Mouse (Mus musculus) thymus, adult 2 months (tissue): ENCODE measurements around the gene Adck2. TPM values are rescaled to one million over a fixed set of nuclear protein-coding genes. Genes with fewer than 3 reads are reported as not detected.

ENCODE experiments used
- DNase-seq: peaks from one replicate; pipeline ENCODE4 v3.0.0; 2021
- H3K27ac ChIP-seq: fragments of 200-500 bp; 2 replicates; pipeline ENCODE4 v1.5.1; 2012; ENCODE audit warnings: low read length, control low read depth; ENCODE audit not compliant: control insufficient read depth, insufficient read depth
- H3K27me3 ChIP-seq: fragments of 200-500 bp; 2 replicates; pipeline ENCODE4 v1.6.1; 2012; ENCODE audit warnings: mild to moderate bottlenecking, low read length, moderate library complexity, mixed read lengths; ENCODE audit not compliant: control insufficient read depth, insufficient read depth
- H3K36me3 ChIP-seq: fragments of 200-500 bp; 2 replicates; pipeline ENCODE4 v1.6.1; 2012; ENCODE audit warnings: mild to moderate bottlenecking, low read length, moderate library complexity; ENCODE audit not compliant: control insufficient read depth, insufficient read depth
- H3K4me1 ChIP-seq: fragments of 200-500 bp; replicated peaks from 2 replicates; pipeline ENCODE4 v1.6.1; 2012; ENCODE audit warnings: low read length; ENCODE audit not compliant: control insufficient read depth, insufficient read depth
- H3K4me3 ChIP-seq: fragments of 200-500 bp; 2 replicates; pipeline ENCODE4 v1.5.1; 2012; ENCODE audit warnings: mild to moderate bottlenecking, low read length, control low read depth, moderate library complexity; ENCODE audit not compliant: control insufficient read depth, insufficient read depth
- CTCF ChIP-seq: fragments of 200-500 bp; IDR thresholded peaks from 2 replicates; pipeline ENCODE4 v1.5.1; 2012; ENCODE audit warnings: mild to moderate bottlenecking, control low read depth, low read length, moderate library complexity, borderline replicate concordance; ENCODE audit not compliant: control insufficient read depth, poor library complexity, insufficient read depth; ENCODE audit errors: extremely low read depth
- POLR2A ChIP-seq: fragments of 200-500 bp; IDR thresholded peaks from 2 replicates; pipeline ENCODE4 v1.6.1; 2012; ENCODE audit warnings: mild to moderate bottlenecking, low read length, control low read depth, moderate library complexity; ENCODE audit not compliant: control insufficient read depth, poor library complexity, insufficient read depth; ENCODE audit errors: extremely low read depth
- WGBS: fragments of 180-500 bp; shearing (Covaris S2); methylation state at CpG from one replicate; pipeline ENCODE4 v1.1.7; 2018; 5-methylcytosine and 5-hydroxymethylcytosine counted together
- polyA plus RNA-seq: library from polyadenylated mRNA; depleted of rRNA; stranded (reverse); fragments of >200 nt; gene quantifications from 2 replicates; pipeline ENCODE4 v1.2.3, GENCODE M21; 2012

Gene Adck2
- polyA plus RNA-seq, 1 experiment: 17.0 TPM

DNA sequence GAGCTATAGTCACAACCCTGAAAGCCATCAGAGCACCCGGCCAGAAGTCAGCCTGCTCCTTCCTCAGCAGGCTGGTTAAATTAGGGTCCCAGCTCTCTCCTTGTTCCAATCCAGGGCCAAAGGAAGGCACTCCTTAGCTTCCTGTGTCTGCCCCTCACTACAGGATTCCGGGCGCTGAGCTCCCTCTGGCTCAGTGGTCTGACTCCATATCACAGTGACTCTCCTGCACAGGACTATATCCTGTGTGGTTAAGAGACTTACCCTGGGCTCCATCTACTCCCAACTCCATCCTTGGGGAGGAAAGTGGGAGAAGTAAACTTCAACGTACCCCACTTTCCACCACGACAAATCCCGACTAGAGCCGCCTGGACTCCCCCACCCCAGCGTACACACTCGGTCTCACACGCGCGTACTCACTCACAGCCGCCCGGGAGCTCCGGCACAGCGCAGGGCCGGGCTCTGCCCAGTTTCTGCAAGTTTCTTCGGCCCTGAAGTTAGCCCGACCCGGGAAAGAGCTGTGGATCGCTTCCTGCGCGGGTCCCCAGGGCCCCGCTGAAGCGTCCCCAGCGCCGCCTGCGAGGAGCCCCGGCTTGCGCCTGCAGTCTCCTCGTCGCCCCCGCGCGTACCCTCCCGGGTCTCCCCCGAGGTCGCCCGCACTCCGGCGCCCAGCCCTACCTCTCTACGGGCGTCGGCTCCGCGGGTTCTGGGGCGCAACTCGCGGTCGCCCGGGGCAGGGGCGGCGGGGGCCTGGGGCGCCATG lies 16.6 kb upstream of the Adck2 start:
- Histone ChIP-seq H3K4me3 (peak overlapping the region; percentile 16), H3K27ac (no peak overlapping the region), H3K27me3 (peaks cover 13% of the 10 kb centered on the region), H3K4me1 (peaks cover 7% of the 10 kb centered on the region; the same call in 1 of the 2 replicates), H3K36me3 (no peaks in the 10 kb centered on the region)
- TF ChIP-seq POLR2A (no peak), CTCF (no peak)
- DNase-seq: peak; percentile 18
- WGBS: 3% methylated on average over 54 of the region's 54 CpGs

DNA sequence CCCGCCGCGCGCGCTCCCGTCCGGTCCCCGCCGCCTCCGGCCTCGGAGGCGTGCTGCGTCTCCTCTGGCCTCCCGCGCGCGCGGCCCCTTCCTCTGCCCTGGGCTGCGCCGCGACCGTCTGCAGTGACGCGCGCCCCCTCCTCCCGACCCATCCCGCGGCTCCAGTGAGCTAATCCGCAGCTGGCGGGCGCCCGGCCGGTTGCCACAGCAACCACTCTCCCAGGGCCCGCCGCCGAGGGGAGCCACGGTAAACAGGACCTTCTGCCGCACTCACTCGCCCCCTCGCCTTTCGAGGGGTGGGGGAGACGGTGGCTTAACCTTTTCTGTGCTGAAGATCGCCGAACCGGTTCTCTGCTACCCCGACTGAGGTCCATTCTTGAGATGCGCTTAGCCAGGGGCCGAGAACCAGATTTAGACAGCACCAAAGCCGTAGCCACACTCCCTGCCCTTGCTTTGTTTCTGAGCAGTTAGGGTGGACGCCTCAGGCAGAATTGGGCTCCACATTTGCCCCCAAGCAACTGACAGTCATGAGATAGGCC lies 15.9 kb upstream of the Adck2 start, which contains the start of gene Dennd2a:
TSS of gene Dennd2a (minus strand) at position 145 of the 539 bp plus-strand sequence.
- WGBS: 7% methylated on average over 50 of the region's 50 CpGs
- DNase-seq: peak; percentile 30

DNA sequence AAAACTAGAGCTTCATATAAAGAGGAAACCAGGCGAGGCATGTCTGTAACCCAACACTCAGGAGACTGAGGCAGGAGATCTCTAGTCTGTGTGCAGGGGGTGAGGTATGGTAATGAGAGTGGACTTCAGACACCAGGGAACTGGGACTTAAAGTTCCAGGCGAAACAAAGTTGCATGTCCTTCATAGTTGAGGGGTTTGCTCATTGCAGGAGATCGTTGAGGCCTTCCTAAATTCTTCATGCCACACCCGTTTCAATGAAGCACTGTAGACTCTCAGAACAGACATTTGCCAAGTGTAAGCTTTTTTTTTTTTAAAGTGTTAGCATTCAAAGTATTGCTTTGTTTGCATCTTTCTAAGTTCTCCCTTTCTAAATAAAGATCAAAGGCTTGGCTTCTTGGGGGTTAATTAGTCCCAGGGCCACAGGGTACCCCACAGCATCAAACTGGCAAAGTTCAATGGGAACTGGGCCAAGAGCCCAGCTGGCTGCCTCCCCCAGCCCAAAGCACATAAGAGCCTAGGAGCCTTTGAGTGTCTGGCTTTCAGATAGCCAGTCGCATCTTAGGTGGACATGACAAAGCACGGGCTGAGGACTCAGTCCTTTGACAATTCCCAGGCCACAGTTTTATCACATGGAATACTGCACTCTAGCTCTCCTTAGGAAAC lies 14.3 kb upstream of the Adck2 start:
- Histone ChIP-seq H3K27me3 (peaks cover 13% of the 10 kb centered on the region), H3K27ac (no peak overlapping the region), H3K36me3 (no peaks in the 10 kb centered on the region), H3K4me1 (peaks cover 7% of the 10 kb centered on the region; the same call in 1 of the 2 replicates), H3K4me3 (no peak overlapping the region)
- DNase-seq: no peak
- TF ChIP-seq CTCF (no peak), POLR2A (no peak)
- WGBS: 89% methylated on average over 6 of the region's 6 CpGs

More for the DNA sequence above, 15.9 kb upstream of the Adck2 start, which contains the start of gene Dennd2a:
- Histone ChIP-seq H3K4me1 (peaks cover 7% of the 10 kb centered on the region; the same call in 1 of the 2 replicates), H3K27ac (no peak within 1 kb of the TSS), H3K27me3 (peaks cover 13% of the 10 kb centered on the region), H3K36me3 (no peaks in the 10 kb centered on the region), H3K4me3 (peak within 1 kb of the TSS; percentile 39)
- no peak for TF ChIP-seq CTCF
- no peak for TF ChIP-seq POLR2A

DNA sequence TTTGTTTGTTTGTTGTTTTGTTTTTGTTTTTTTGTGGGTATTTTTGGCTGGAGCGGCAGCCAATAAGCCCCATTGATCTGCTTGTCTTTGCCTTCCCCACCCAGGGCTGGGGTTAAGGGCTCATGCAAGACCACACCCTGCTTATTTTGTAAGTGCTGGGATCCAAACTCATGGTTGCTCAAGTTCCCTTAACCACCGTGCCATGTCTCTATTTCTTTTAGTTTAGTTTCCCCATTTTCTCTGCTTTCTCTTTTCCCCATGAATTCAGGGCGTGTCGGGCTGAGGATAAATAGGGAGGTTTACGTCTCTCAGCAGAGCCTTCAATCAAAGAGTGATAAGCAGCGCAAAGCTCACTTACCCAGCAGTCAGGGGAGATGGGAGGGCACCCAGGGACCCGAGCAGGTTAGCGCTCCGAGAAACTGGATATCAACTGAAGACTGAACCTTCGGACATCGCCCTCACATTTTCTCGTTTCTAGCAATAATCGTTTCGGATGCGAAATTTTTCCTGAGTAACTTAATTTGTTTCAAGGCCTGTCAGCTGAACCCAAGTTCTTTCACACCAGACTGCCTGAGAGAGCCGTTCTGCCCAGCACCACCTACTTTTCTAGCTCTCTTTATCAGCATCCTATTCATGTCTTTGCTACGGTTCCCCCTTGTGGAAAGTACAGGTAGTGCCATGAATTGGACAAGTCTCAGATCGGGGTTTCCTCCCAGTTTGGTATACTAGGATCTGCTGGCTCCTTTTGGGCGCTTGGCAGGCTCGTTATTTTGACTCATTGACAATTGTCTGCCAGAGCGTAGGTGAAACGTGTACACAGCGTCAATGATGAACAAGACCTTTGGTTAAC lies 11.3 kb upstream of the Adck2 start:
- H3K27ac ChIP-seq: no peak overlapping the region
- no peaks in the 10 kb centered on the region for H3K36me3 ChIP-seq
- no peak overlapping the region for H3K4me3 ChIP-seq
- peak; percentile 78 for DNase-seq
- no peak for TF ChIP-seq POLR2A
- no peak for TF ChIP-seq CTCF
- peaks cover 7% of the 10 kb centered on the region; the same call in 1 of the 2 replicates for H3K4me1 ChIP-seq
- 28% methylated on average over 23 of the region's 23 CpGs for WGBS
- peaks cover 4% of the 10 kb centered on the region for H3K27me3 ChIP-seq

DNA sequence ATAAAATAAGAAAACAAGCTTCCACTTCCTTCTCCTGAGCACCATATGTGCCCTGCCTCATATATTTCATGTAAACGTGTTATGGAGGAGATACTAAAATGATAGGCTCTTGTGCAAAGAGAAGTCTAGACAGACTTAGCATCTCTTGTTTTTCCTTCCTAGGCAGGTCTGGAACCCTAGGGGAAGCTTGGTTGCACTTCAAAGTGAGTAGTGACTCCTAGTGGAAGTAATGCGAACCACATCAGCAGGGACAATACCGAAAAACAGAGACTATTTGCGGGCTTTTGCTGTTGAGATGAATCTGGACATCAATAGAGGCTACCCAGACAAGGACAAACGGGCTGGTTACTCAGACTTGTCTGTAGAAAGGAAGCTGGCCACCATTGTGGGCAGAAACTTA lies 6.1 kb upstream of the Adck2 start:
- no peak for TF ChIP-seq CTCF
- no peak for TF ChIP-seq POLR2A
- Histone ChIP-seq H3K4me3 (no peak overlapping the region), H3K27ac (no peak overlapping the region), H3K4me1 (no peaks in the 10 kb centered on the region), H3K36me3 (no peaks in the 10 kb centered on the region), H3K27me3 (no peaks in the 10 kb centered on the region)
- DNase-seq: peak; percentile 28
- WGBS: 16% methylated on average over 5 of the region's 5 CpGs

DNA sequence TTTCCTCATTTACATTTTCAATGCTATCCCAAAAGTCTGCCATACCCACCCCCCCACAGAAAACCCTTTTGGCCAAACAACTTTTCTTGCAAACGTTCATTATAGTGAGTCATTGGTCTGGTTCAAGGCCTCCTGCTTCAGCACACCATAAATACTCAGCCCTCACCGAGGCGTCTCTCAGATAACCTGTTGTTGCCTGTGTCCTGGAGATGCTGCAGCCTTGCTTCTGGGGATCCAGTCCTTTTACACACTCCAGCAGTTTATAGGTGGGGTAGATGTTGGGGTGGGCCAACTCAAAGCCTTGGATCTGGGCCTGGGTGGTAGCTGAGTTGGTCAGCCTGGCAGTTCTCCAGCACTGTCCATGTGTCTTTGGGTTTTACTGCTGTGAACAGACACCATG lies 3.2 kb upstream of the Adck2 start:
- Histone ChIP-seq H3K27me3 (no peaks in the 10 kb centered on the region), H3K4me1 (peaks cover 10% of the 10 kb centered on the region), H3K27ac (no peak overlapping the region), H3K4me3 (no peak overlapping the region), H3K36me3 (no peaks in the 10 kb centered on the region)
- WGBS: 87% methylated on average over 3 of the region's 3 CpGs
- no peak for TF ChIP-seq POLR2A
- TF ChIP-seq CTCF: no peak
- no peak for DNase-seq
